Mouse (Mus musculus): ENCODE results near the gene Znrf3. TPM values are rescaled to one million over a fixed set of nuclear protein-coding genes. Genes with fewer than 3 reads are reported as not detected.

Gene Znrf3
- polyA plus RNA-seq, 1 experiment from 2014 or later = 4.9 TPM

GRCm38 (mm10) chr11:5298007-5298372 lies 146.7 kb downstream of the Znrf3 start:
- Histone ChIP-seq H3K4me1 (ENCODE audit: control insufficient read depth, insufficient read depth, low read length) (peaks cover 18% of the 10 kb centered on the region), H3K27me3 (replicated peaks; ENCODE audit: control insufficient read depth, insufficient read depth, low read length) (no peaks in the 10 kb centered on the region), H3K27ac (ENCODE audit: low read depth, low read length) (no peak overlapping the region), H3K9me3 (replicated peaks; ENCODE audit: control insufficient read depth, low read length) (no peaks in the 10 kb centered on the region), H3K4me2 (ENCODE audit: low read length) (no peak overlapping the region), H3K36me3 (ENCODE audit: control insufficient read depth, insufficient read depth, low read length) (no peaks in the 10 kb centered on the region), H3K4me3 (ENCODE audit: low read depth, low read length) (no peak overlapping the region), H3K9ac (ENCODE audit: low read length) (no peak overlapping the region)
- no peak for ATAC-seq
- peak; percentile 36 for DNase-seq (ENCODE audit: low spot score)
- WGBS = 15% methylated on average over 1 of the region's 1 CpGs

- WGBS = 9% methylated on average over 13 of the region's 13 CpGs
- H3K36me3 ChIP-seq (ENCODE audit: control insufficient read depth, insufficient read depth, low read length) = no peaks in the 10 kb centered on the region
- H3K9me3 ChIP-seq (replicated peaks; ENCODE audit: control insufficient read depth, low read length) = no peaks in the 10 kb centered on the region
- ATAC-seq (peak; percentile 52), DNase-seq (ENCODE audit: low spot score) (peak; percentile 53)
- H3K9ac ChIP-seq (ENCODE audit: low read length) = no peak overlapping the region
- no peaks in the 10 kb centered on the region for H3K27me3 ChIP-seq (replicated peaks; ENCODE audit: control insufficient read depth, insufficient read depth, low read length)
- H3K4me1 ChIP-seq (ENCODE audit: control insufficient read depth, insufficient read depth, low read length) = peaks cover 18% of the 10 kb centered on the region
- H3K4me3 ChIP-seq (ENCODE audit: low read depth, low read length) = no peak overlapping the region
- no peak overlapping the region; the same call in 1 of the 2 replicates for H3K4me2 ChIP-seq (ENCODE audit: low read length)
- no peak overlapping the region for H3K27ac ChIP-seq (ENCODE audit: low read depth, low read length)
These were observed 147.3 kb downstream of the Znrf3 start for GRCm38 (mm10) chr11:5297148-5298006.

- no peak overlapping the region for H3K27ac ChIP-seq (ENCODE audit: low read depth, low read length)
- H3K4me2 ChIP-seq (ENCODE audit: low read length) = no peak overlapping the region
- 55% methylated on average over 2 of the region's 2 CpGs for WGBS
- no peak for DNase-seq (ENCODE audit: low spot score)
- no peaks in the 10 kb centered on the region for H3K36me3 ChIP-seq (ENCODE audit: control insufficient read depth, insufficient read depth, low read length)
- H3K9me3 ChIP-seq (replicated peaks; ENCODE audit: control insufficient read depth, low read length) = no peaks in the 10 kb centered on the region
- no peak overlapping the region for H3K9ac ChIP-seq (ENCODE audit: low read length)
- peaks cover 18% of the 10 kb centered on the region for H3K4me1 ChIP-seq (ENCODE audit: control insufficient read depth, insufficient read depth, low read length)
- ATAC-seq = 0 out of 2 replicates have a peak, but pooled peaks have one; percentile 18
- H3K27me3 ChIP-seq (replicated peaks; ENCODE audit: control insufficient read depth, insufficient read depth, low read length) = no peaks in the 10 kb centered on the region
- no peak overlapping the region for H3K4me3 ChIP-seq (ENCODE audit: low read depth, low read length)
These were observed 148.0 kb downstream of the Znrf3 start for GRCm38 (mm10) chr11:5296576-5297115.

GRCm38 (mm10) chr11:5294805-5295204 lies 149.8 kb downstream of the Znrf3 start:
- Histone ChIP-seq H3K36me3 (ENCODE audit: control insufficient read depth, insufficient read depth, low read length) (no peaks in the 10 kb centered on the region), H3K4me3 (ENCODE audit: low read depth, low read length) (no peak overlapping the region), H3K4me2 (ENCODE audit: low read length) (no peak overlapping the region), H3K27me3 (replicated peaks; ENCODE audit: control insufficient read depth, insufficient read depth, low read length) (no peaks in the 10 kb centered on the region), H3K9me3 (replicated peaks; ENCODE audit: control insufficient read depth, low read length) (no peaks in the 10 kb centered on the region), H3K9ac (ENCODE audit: low read length) (no peak overlapping the region), H3K4me1 (ENCODE audit: control insufficient read depth, insufficient read depth, low read length) (peaks cover 18% of the 10 kb centered on the region), H3K27ac (ENCODE audit: low read depth, low read length) (no peak overlapping the region)
- WGBS = 93% methylated on average over 3 of the region's 3 CpGs
- DNase-seq (ENCODE audit: low spot score) (no peak), ATAC-seq (no peak)

GRCm38 (mm10) chr11:5290691-5291090 lies 154.0 kb downstream of the Znrf3 start:
- no peak overlapping the region for H3K4me2 ChIP-seq (ENCODE audit: low read length)
- peak; percentile 81 for DNase-seq (ENCODE audit: low spot score)
- H3K27me3 ChIP-seq (replicated peaks; ENCODE audit: control insufficient read depth, insufficient read depth, low read length) = no peaks in the 10 kb centered on the region
- no peak overlapping the region for H3K9ac ChIP-seq (ENCODE audit: low read length)
- H3K4me1 ChIP-seq (ENCODE audit: control insufficient read depth, insufficient read depth, low read length) = no peaks in the 10 kb centered on the region
- 20% methylated on average over 5 of the region's 5 CpGs for WGBS
- H3K36me3 ChIP-seq (ENCODE audit: control insufficient read depth, insufficient read depth, low read length) = peaks cover 16% of the 10 kb centered on the region; the same call in 1 of the 2 replicates
- no peak overlapping the region for H3K4me3 ChIP-seq (ENCODE audit: low read depth, low read length)
- H3K9me3 ChIP-seq (replicated peaks; ENCODE audit: control insufficient read depth, low read length) = no peaks in the 10 kb centered on the region
- H3K27ac ChIP-seq (ENCODE audit: low read depth, low read length) = 0 out of 2 replicates have a peak overlapping the region, but pooled peaks have one; percentile 17
- ATAC-seq = no peak

- Histone ChIP-seq H3K4me3 (ENCODE audit: low read depth, low read length) (no peak overlapping the region), H3K9ac (ENCODE audit: low read length) (no peak overlapping the region; the same call in 1 of the 2 replicates), H3K4me2 (ENCODE audit: low read length) (no peak overlapping the region), H3K36me3 (ENCODE audit: control insufficient read depth, insufficient read depth, low read length) (peaks cover 18% of the 10 kb centered on the region; the same call in 1 of the 2 replicates), H3K27ac (ENCODE audit: low read depth, low read length) (0 out of 2 replicates have a peak overlapping the region, but pooled peaks have one; percentile 5), H3K9me3 (replicated peaks; ENCODE audit: control insufficient read depth, low read length) (no peaks in the 10 kb centered on the region), H3K4me1 (ENCODE audit: control insufficient read depth, insufficient read depth, low read length) (no peaks in the 10 kb centered on the region), H3K27me3 (replicated peaks; ENCODE audit: control insufficient read depth, insufficient read depth, low read length) (no peaks in the 10 kb centered on the region)
- DNase-seq (ENCODE audit: low spot score) (peak; percentile 50), ATAC-seq (no peak; the same call in 1 of the 2 replicates)
- WGBS = 69% methylated on average over 4 of the region's 4 CpGs
These were observed 154.6 kb downstream of the Znrf3 start for GRCm38 (mm10) chr11:5289826-5290580.

- DNase-seq (ENCODE audit: low spot score) = no peak
- no peak overlapping the region for H3K4me3 ChIP-seq (ENCODE audit: low read depth, low read length)
- H3K4me1 ChIP-seq (ENCODE audit: control insufficient read depth, insufficient read depth, low read length) = no peaks in the 10 kb centered on the region
- no peak overlapping the region for H3K4me2 ChIP-seq (ENCODE audit: low read length)
- WGBS = 95% methylated on average over 2 of the region's 2 CpGs
- H3K36me3 ChIP-seq (ENCODE audit: control insufficient read depth, insufficient read depth, low read length) = peaks cover 56% of the 10 kb centered on the region
- H3K27ac ChIP-seq (ENCODE audit: low read depth, low read length) = no peak overlapping the region
- H3K9ac ChIP-seq (ENCODE audit: low read length) = no peak overlapping the region
- H3K27me3 ChIP-seq (replicated peaks; ENCODE audit: control insufficient read depth, insufficient read depth, low read length) = no peaks in the 10 kb centered on the region
- no peaks in the 10 kb centered on the region for H3K9me3 ChIP-seq (replicated peaks; ENCODE audit: control insufficient read depth, low read length)
- no peak for ATAC-seq
These were observed 160.7 kb downstream of the Znrf3 start for GRCm38 (mm10) chr11:5283987-5284386.

GRCm38 (mm10) chr11:5280932-5281331 lies 163.7 kb downstream of the Znrf3 start:
- no peak overlapping the region for H3K9ac ChIP-seq (ENCODE audit: low read length)
- no peak overlapping the region for H3K27ac ChIP-seq (ENCODE audit: low read depth, low read length)
- peaks cover 40% of the 10 kb centered on the region for H3K36me3 ChIP-seq (ENCODE audit: control insufficient read depth, insufficient read depth, low read length)
- no peak overlapping the region for H3K4me2 ChIP-seq (ENCODE audit: low read length)
- H3K27me3 ChIP-seq (replicated peaks; ENCODE audit: control insufficient read depth, insufficient read depth, low read length) = no peaks in the 10 kb centered on the region
- no peak overlapping the region for H3K4me3 ChIP-seq (ENCODE audit: low read depth, low read length)
- ATAC-seq (no peak), DNase-seq (ENCODE audit: low spot score) (no peak)
- 84% methylated on average over 7 of the region's 7 CpGs for WGBS
- no peaks in the 10 kb centered on the region for H3K4me1 ChIP-seq (ENCODE audit: control insufficient read depth, insufficient read depth, low read length)
- no peaks in the 10 kb centered on the region for H3K9me3 ChIP-seq (replicated peaks; ENCODE audit: control insufficient read depth, low read length)

Data from forebrain, embryonic 14.5 days (tissue).